Mouse (Mus musculus): ENCODE measurements at regions not wholly inside any gene's neighbourhood (a gene's known extent, or its start where the extent isn't known, plus 50 kb on each side); places are given as distances from the start of the nearest gene placed in this dataset.
"Not testable (repeated sequence)": the region's sequence is repeated elsewhere in the genome, so short reads cannot be mapped to it uniquely, and the experiment has no call there.

- 10% methylated on average over 8 of the region's 8 CpGs for WGBS
- Histone ChIP-seq H3K27me3 (peaks cover 18% of the 10 kb centered on the region), H3K4me1 (replicated peaks) (peaks cover 53% of the 10 kb centered on the region)
- H3K4me2 ChIP-seq (replicated peaks); H3K27ac ChIP-seq; H3K36me3 ChIP-seq; ATAC-seq; H3K4me3 ChIP-seq (replicated peaks); H3K9me3 ChIP-seq; H3K9ac ChIP-seq (replicated peaks): not testable (repeated sequence)
Measured at GRCm38 (mm10) chr15:84616880-84617279, 52.5 kb upstream of the Prr5 start.

GRCm38 (mm10) chr15:84613536-84614527 lies 55.6 kb upstream of the Prr5 start:
- WGBS, result 52% methylated on average over 17 of the region's 17 CpGs
- Histone ChIP-seq H3K4me2 (replicated peaks) (no peak overlapping the region), H3K9ac (replicated peaks) (no peak overlapping the region), H3K9me3 (no peaks in the 10 kb centered on the region), H3K36me3 (no peaks in the 10 kb centered on the region), H3K4me1 (replicated peaks) (peaks cover 45% of the 10 kb centered on the region), H3K4me3 (replicated peaks) (no peak overlapping the region), H3K27me3 (peaks cover 32% of the 10 kb centered on the region), H3K27ac (no peak overlapping the region)
- peak; percentile 67 for ATAC-seq

- Histone ChIP-seq H3K36me3 (no peaks in the 10 kb centered on the region), H3K4me3 (replicated peaks) (no peak overlapping the region), H3K4me1 (replicated peaks) (peaks cover 45% of the 10 kb centered on the region), H3K9me3 (no peaks in the 10 kb centered on the region), H3K27me3 (peaks cover 32% of the 10 kb centered on the region), H3K9ac (replicated peaks) (no peak overlapping the region), H3K27ac (0 out of 2 replicates have a peak overlapping the region, but pooled peaks have one; percentile 19), H3K4me2 (replicated peaks) (no peak overlapping the region)
- ATAC-seq, result peak; percentile 53; the same call in 1 of the 2 replicates
- WGBS, result 16% methylated on average over 2 of the region's 2 CpGs
Measured at GRCm38 (mm10) chr15:84612961-84613360, 55.3 kb upstream of the Rtl6 start.

DNA sequence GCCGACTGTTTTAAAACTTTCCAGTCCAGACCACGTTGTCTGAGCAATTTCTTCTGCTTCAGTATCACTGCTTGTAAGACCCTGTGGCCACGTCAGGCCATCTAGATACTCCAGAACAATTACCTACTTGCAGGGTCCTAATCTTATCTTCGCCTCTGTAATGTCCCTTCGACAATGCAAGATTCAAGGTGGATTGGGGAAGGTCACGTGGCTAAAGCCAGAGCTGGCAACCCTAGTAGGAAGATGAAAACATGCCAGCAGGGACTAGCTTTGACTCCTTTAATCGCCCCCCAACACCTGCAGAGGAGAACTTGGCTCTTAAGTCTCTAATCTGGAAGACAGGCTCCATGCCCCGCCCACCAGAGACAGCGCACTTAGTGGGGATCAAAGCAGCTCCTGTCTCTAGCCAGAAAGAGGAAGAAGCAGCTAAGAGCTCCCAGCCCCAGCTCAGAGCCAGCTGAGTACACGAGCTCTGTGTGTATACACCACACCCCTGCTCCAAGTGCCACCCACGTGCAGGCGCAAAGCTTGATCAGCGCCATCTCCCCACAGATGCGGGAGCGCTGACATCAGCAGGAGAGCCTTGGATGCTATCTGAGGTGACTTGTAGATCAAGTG lies 52.3 kb upstream of the Rtl6 start:
- Histone ChIP-seq H3K27ac (no peak overlapping the region), H3K27me3 (peaks cover 20% of the 10 kb centered on the region), H3K9me3 (peaks cover 3% of the 10 kb centered on the region; the same call in 1 of the 2 replicates), H3K4me1 (replicated peaks) (peaks cover 35% of the 10 kb centered on the region), H3K36me3 (no peaks in the 10 kb centered on the region), H3K9ac (replicated peaks) (no peak overlapping the region), H3K4me2 (replicated peaks) (no peak overlapping the region), H3K4me3 (replicated peaks) (no peak overlapping the region)
- no peak for ATAC-seq
- WGBS, result 71% methylated on average over 15 of the region's 15 CpGs

DNA sequence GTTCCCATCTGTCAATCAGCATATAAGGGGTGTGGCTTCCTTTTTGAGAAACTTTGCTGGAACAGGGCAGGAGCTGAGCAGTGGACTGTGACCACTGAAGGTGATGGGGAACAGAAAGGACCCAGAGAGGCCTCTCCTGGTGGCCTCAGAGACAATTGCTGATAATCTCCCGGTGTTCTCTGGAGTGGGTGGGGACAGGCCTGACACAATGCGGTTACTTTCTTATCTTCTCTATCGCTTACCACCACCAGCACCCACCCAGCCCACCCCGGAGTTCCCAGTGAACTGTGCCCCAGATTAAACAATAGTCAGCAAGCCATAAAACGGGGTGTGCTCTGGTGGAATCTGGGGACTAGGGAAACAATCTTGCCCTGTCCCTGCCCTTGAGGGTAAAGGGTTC lies 51.4 kb upstream of the Rtl6 start:
- Histone ChIP-seq H3K27ac (no peak overlapping the region), H3K36me3 (no peaks in the 10 kb centered on the region), H3K4me2 (replicated peaks) (no peak overlapping the region), H3K27me3 (peaks cover 14% of the 10 kb centered on the region; the same call in 1 of the 2 replicates), H3K4me1 (replicated peaks) (peaks cover 34% of the 10 kb centered on the region), H3K9me3 (peaks cover 3% of the 10 kb centered on the region; the same call in 1 of the 2 replicates), H3K9ac (replicated peaks) (no peak overlapping the region), H3K4me3 (replicated peaks) (no peak overlapping the region)
- WGBS, result 84% methylated on average over 5 of the region's 5 CpGs
- no peak for ATAC-seq
